Mouse (Mus musculus) cerebellum, postnatal 25 days (tissue): ENCODE results near the gene Fam213b.

ENCODE experiments used
- DNase-seq, 2 experiments: peaks; one replicate each; pipeline ENCODE4 v3.0.0; 2021; ENCODE audit warnings: mixed read lengths in 2 of 2

Fam213b gene

DNA sequence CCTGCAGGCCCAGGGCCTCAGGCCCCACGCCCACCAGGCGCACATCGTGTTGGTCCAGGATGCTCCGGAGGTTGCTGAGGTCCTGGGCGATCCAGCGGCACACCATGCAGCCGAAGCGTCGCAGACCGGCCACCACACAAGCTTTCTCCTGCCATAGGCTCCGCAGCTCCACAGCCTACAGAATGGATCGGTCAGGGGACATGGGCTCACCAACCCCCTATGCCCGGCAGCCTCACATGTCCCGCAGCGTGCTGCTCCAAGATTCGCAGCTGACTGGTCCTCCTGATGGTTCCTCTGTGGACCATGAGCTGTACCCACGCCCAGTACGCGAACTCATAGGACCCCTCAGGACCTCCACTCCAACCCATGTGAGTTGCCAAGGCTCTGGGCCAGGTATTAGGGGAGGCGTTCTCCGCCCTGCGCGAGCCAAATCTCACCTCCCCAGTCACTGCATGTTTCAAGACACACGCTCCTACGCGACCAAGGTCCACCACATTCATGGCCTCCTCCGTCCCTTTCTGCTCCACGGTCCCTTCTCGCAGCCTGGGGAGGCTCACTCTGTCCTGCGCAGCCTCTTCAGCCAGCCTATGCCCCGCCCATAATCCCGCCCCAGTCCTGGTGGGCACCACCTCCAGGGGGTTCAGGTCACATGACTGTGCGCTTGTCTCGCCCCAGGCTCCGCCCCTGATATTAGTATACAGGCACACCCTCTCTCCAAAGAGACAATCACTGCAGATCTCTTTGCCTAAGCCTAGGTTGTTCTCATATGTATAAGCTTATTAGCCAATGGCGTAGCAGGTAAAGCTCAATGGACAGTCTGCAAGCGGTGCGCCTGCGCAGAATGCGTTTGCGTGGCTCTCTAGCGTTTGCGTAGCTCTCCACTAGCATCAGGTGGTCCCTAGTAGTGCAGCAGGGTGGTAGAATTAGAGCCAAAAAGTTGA is at the start of gene Fam213b:
Fam213b (minus strand) TSS at position 630 of the 941 bp plus-strand sequence.
- DNase-seq, result peak; percentile 84 to 90

DNA sequence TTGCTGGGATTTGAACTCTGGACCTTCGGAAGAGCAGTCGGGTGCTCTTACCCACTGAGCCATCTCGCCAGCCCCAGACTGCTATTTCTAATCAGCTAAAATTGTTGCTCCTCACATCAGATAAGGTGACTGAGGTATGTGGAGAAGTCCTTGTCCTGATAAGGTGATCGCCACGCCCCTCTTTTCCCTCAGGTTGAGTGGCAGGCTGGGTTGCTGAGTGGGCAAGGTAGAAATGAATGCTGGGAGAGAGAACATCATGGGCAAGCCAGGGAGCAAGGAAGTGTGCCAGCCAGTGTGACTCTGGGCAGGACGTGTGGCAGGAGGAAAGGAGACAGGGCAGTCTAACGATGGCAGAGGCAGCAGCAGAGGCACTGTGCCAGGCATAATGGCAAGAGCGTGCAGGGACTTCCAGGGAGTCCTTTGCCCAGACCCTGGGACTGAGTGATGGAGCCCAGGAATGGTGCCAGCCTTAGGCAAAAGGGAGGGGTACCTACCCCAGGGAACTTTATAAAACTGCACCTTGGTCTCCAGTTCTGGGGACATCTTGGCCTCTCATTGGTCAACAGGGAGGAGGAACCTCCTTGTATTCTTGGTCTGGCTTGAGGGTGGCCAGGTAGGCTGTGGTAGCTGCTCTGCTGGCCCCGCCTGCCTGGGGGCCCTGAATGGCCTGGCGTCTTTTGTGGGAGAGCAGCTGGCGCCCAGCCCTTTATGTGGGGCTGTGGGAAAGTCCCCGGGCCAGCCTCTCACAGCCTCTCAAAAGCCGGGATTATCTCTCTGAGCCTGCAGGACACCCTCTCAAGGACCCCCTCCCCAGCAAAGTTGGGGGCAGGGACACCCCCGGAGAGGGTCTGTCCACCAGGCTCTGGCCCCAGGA is 49.4 kb upstream of the Fam213b start:
- no peak for DNase-seq

DNA sequence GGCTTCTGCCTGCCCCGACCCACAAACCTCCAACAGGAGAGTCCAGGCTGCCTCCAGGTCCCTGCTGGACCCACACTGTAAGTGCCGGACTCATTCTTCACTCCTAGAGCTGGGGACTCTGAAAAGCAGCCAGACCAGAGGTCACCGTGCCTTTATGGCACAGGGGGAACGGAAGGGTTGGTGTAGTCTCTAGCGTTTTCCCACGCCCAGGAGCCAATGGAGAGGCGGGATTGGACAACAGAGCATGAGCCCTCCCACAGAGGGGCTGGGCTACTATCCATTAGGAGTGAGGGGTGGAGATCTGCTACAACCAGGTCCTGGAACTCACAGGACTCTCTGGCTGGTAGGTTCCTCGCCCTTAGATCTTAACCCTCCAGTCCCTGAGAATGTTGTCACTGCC is 47.4 kb upstream of the Fam213b start:
- peak; percentile 71 to 82 for DNase-seq

DNA sequence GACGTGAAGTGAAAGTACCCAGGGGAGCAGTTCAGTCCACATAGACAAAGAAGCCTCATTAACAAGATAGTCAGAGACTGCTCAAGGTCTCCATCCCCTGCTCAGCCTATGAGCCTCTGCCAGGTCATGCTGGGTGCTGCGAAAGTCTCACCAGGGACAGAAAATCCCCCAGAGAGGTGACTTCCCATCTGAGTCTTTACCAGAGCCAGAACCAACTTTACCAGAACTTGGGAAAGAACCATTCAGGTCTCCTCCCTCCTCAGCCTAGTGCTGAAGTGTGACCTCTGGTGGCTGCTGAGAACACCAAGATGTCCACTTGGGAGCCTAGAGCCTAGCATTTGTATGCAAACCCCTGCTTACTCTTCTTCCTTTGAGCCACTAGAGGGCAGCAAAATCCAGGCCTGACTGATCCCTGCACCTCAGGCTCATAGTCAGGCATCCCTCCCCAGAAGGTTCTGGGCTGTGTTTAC is 45.2 kb upstream of the Fam213b start:
- DNase-seq, result peak; percentile 74 to 86

DNA sequence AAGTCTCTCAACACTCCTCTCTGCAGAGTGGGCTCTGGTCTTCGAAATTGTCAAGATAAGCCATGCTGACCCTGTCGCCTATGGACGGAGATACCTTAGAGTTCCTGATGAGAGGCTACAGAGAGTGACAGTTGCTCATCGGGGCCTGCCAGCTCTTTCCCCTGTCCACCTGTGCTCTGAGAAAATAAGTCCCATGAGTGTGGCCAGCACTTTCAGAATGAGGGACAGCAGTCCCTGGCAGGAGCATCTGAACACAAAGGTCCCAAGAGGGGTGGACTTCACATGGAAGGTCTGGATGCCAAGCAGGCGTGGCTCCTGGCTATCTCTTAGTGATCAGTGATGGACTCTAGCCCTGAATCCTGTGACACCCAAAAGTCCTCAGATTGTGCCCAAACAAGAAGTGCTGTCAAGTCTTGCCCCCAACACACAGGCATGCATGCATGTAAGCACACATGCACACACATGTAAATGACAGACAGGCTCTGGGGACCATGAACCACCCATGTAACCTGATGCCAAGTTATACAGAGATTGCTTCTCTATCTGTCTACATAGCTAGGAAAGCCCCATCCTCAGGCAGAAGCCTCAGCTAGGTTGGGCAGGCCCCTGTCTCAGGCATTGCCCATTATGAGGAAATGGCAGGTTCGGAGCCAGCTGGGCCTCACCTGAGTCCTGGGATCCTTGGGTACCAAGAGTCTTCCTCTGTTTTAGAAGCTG is 44.5 kb upstream of the Fam213b start:
- no peak for DNase-seq

DNA sequence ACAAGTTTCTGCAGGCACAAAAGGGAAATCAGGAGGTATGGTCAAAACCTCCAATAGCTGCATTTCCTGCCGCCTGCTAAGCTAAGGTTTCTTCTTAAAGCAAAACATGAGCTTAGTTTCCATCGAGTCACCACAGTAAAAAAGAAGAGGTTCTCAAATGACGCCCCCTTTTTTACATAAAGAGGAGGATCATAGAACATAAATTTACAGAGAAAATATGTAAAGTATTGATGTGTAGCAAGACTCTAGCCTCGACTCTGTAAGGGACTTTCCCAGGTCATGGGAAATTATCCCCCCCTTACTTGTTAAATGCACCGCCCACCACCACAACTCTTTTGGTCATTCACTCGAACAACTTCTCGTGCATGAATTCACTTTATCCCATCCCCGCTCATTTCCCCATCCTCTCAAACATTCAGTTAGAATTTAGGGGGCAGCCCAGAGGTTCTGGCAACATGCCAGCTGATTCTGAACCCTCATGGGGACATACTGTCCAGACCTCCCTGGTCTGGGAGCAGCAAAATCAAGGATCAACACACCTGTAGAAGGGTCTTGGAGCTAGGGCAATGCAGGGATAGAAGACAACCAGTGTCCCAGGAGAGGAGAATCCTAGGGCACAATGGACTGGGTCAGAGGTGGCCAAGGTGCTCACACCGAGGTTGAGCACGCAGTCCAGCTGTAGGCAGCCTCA is 43.8 kb upstream of the Fam213b start:
- no peak for DNase-seq

DNA sequence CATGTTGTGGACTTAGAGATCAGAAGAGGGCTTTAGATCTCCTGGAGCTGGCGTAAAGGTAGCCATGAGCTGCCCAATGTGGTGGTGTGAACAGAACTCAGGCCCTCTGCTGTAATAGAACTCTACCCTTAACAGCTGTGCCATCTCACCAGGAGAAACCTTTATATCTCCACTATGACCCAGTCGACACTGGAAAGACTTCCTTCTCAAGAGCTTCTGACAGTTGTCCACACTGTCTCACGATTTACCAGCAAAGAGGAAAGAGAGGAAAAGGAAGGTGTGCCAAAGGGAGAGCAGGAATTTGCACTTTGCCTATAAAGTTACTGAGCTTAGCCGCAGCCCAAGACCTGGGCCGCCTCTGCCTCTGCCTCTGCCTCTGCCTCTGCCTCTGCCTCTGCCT is 42.9 kb upstream of the Fam213b start:
- DNase-seq, result no peak

DNA sequence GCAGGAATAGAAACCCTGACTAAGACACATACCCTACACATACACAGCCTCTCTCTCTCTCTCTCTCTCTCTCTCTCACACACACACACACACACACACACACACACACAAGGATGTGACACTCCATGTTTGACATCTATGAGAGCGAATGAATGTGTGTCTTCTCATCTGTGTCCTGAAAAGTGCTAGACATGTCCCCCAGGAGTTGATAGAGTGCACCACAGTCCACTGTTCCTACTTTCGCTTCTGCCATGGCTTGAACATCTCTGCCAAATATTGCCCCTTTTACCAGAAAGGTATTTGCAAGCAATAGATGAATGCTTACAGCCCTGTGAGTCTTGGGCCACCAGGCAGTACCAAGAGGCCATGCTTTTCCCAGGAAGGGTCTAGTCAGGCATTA is 41.2 kb upstream of the Fam213b start:
- no peak for DNase-seq

DNA sequence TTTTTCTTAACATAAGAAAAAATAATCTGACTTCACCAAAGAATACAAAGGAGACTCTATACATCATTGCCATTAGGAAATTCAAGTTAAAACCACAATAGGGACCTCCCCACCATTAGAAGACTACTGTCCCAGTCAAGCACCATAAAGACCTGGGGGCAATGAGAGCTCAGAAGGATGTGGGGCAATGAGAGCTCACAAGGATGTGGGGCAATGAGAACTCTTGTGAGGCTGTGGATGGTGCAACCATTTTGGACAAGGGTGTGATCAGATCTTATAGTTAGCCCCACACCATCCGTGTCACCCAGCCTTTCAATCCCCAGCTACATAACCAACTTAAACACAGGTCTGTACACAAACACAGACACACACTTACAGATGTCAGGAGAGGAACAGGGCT is 38.8 kb upstream of the Fam213b start:
- DNase-seq, result no peak

DNA sequence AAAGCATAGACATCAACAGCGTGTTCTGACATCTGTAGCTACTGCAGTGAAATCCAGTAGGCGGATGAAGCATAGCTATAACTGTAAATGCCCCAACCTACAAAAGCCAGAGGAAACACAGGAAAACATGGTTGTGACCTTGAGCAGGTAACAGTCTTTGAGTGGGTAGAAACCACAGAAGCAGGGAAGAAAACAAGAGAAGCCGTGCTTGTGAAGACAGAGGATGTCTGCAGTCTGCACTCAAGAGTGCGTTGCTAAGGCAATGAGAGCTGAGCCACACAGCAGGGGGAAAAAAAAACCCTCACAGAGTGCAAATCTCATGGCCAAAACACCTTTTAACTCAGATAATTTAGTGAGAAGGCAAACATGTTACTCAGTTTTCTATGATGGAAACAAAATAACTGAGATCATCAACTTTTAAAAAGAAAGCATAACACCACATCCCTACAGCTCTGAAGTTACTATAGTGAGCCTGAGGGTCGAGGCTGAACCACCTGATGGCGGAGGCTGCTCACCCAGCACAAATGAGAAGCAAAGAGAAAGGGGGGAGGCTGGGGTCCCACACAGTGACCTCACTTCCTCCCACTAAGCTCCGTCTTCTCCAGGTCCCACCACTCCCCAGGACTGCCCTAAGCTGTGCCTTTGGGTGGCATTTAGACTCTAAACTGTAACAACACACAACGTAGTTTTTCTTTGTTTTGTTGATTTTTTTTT is 37.8 kb upstream of the Fam213b start:
- no peak for DNase-seq

DNA sequence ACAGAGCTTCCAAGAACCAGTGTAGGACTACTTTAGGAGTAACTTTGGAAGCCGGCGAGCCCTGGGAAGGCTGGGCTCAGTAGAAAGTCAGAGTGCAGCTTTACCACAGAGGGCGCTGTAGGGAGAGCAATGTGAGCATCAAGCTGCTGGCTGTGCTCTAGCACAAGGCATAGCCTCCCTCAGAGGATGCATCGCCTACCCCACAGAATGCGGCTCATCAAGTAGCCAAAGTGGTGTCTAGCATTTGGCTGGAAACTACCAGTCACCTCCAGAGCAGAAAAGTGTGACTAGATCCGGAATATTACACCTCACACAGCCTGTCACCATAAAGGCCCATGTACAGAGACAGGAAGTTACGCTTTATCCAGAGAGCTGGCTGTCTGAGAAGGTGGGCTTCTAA is 36.9 kb upstream of the Fam213b start:
- no peak for DNase-seq

DNA sequence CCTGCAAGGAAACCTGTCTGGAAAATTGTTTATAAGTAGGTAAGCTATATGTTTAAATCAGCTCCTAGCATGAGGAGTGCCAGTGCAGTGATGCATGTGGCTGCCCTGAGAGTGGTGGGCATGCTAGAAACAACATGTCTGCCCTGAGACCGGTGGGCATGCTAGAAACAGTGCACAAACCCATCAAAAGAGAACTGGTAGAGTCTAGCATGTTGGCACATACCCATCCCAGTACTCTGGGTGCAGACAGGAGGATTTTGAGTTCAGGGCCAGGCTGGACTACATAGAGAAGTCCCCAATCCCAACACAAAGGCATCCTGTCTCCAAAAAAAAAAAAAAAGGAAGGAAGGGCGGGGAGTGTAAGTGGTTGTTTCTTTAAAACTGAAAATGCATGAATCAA is 35.9 kb upstream of the Fam213b start:
- DNase-seq, result no peak

DNA sequence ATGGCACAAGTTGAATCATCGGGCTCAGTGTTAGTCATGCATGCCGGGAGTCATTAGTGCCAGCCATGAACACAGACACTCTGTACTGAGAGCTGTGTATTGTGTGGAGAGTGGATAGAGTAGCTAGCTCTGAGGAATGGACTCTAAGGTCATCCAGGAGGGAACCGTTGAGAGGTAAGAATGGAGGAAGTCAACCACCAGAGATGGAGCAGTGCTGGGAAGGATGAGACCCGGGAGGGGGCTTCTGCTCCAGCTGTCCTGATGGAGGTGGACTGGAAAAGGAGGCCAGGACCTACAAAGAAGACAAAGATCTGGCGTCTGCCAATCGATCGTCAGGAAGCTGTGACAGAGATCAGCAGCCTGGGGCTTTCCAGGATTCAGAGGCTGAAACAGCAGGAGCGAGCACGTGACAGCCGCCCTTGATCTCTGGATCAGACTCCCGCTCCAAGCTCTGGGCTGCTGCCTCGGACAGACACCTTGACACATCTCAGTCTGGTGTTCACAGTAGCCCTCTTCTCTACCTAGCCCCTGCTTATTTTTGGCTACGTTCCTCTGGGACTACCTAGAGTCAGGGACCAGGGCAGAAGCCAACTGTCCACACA is 34.5 kb upstream of the Fam213b start:
- no peak for DNase-seq

DNA sequence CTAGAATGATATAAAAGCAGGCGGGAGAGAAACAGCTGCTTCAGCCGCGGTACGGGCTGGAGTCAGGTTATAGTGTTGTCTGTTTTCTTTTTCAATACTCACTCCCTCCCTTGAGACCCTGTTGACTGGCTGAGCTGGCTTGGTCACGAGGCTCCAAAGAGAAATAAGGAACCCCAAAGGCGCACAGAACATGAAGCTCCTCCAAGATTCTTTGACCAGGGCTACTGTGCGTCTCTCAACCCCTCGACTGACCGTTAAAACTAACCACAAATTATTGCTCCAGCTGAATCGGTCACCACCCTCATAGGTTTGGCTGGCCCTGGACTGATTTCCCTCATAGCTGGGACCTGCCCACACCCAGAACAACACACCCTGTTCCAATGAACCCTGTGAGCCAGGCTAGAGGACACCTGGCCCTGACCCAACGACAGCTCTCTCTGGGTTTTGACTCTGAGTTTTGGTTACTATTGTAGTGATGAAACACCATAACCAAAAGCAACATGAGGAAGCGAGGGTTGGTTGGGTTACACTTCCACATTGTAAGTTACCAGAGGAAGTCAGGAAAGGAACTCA is 30.2 kb upstream of the Fam213b start:
- no peak for DNase-seq

DNA sequence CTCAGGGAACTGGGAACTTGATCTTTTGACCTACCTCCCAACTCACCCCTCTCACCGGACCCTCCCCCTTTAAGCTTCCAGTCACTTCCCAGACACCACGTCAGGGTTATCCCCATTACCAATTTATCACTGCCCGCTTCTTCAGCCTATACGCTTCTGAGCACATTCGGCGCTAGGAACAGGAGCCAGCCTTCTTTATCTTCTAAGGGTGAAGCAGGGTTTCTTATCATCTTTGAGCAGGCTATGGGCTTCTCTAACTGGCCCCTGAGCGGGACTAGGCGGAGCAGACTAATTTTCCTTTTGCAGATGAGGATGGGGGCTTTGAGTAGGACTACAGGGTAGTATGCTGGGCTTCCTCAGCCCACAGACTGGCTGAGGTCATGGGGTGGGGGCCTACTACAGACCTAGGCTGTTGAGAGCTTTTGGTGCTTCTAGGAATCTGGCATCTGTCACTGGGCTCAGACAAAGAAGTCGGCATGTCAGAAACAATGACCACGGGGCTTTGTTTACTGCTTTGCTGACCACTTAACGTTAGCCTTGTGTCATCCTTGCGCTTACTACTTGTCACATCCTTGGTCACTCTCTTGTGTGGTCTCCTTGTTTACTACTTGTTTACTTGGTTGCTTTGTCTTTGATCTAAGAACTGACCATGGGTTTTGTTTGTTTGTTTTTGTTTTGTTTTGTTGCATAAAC is 29.6 kb upstream of the Fam213b start, which contains the start of gene Tnfrsf14:
Tnfrsf14 (minus strand) TSS at position 169 of the 693 bp plus-strand sequence.
- DNase-seq, result no peak

DNA sequence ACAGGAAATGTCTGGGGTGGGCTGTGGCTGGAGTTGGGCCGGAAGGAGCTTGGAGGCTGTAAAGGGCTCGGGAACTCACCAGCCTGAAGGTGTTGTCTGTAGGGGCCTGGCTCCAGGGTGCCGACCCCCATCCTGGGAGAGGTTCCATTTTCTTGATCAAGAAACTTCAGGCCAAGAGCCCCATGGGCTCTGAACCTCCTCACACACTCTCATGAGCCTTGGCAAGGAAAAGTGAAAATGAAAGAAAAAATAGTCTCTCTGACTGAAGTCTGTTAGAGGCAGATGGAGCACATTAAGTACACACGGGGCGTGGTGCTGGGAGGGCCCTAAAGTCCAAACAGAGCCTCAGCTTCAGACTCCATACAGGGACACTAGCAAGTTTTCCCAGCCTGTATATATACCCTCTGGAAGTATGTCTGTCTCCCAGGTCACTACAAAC is 29.0 kb upstream of the Fam213b start:
- no peak for DNase-seq

DNA sequence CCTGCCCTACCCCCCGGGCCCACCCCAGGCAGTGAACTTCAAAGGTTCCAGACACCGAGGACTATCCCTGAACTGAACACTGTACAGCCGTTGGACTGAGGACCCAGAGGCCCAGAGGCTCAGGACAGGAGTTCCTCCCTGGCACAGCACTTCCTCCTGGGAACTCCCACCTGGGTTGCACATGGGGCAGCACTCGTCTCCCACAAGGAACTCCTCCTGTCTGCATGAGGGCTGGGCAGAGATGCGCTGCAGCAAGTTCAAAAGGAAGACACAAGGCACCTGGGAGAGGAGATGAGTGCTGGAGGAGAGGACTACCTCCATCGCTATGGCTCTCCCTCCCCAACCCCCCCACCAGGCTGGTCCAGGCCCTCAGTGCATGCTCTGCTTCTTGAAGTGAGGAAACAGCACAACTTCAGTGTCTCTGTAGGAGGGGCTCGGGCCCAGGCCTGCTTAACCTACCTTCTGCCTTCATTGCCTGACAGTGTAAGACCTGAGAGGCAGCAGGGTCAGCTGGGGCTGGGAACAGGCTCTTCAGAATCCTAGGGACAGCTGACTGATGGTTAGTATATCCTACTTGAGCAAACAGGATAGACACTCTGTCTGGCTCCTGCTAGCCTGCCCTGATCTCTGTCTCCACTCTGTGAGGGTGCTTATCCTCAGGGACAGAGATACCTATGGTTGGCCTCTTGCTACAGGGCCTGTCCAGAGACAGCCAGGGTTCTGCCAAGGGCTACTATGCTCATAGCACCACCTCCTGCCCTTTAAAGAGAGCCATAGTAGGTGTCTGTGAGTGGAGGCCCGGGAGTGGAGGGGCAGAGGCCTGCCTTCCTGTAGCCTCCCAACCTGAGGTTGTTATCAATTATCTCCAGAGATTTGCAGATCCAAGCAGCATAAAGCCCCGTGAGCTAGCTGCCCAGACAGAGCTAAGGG is 28.3 kb upstream of the Fam213b start:
- no peak for DNase-seq

DNA sequence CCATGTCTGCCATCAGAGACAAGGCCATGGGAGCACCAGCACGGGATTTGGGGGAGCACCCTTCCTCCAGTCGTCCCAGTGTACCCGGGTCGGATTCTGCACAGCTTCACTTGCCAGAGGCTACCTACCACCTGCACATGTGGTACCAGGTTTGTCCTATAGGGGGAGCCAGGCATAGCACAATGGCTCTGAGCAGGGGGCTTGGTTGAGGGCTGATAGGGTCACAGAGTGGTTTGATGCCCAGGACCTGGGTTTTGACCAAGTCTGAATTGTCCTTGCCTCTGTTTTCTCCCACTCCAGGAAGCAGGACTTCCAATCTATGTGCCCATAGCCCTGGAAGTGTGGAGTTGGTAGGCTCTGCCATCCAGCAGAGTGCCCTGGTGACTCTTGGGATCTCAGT is 26.5 kb upstream of the Fam213b start:
- peak in 1 of 2 experiments; percentile 37 for DNase-seq

DNA sequence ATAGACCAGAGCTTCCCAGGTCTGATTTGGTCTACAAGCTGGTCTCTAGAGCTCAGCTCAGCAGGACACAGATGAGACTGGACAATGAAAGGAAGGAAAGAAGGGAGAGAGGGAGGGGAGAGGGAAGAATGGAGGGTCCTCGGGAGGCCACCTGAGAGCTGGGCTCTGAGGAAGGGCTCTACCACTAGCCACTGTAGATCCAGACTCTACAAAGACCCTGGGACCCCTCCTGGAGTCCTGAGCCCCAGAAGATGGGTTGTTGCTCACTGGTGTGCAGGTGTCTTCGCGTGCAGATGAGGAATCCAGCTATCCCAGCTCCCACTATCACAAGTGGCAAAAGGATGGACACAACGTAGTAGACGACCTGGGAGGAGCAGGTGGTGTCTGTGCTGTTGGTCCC is 24.0 kb upstream of the Fam213b start:
- no peak for DNase-seq
